Mouse (Mus musculus): ENCODE measurements at regions not wholly inside any gene's neighbourhood (a gene's known extent, or its start where the extent isn't known, plus 50 kb on each side); places are given as distances from the start of the nearest gene placed in this dataset.

- DNase-seq: no peak
These were observed 62.2 kb downstream of the Ttc32 start for GRCm38 (mm10) chr12:9091951-9092350.

- no peak for DNase-seq
These were observed 65.3 kb downstream of the Ttc32 start for GRCm38 (mm10) chr12:9095061-9095460.

GRCm38 (mm10) chr12:9106416-9106815, 76.6 kb downstream of the Ttc32 start:
- DNase-seq: no peak

- DNase-seq: no peak
These were observed 80.0 kb downstream of the Ttc32 start for GRCm38 (mm10) chr12:9109806-9110205.

- DNase-seq: no peak
These were observed 82.4 kb downstream of the Ttc32 start for GRCm38 (mm10) chr12:9112161-9112674.

- no peak for DNase-seq
These were observed 83.9 kb downstream of the Ttc32 start for GRCm38 (mm10) chr12:9113652-9114051.

- no peak for DNase-seq
These were observed 84.3 kb downstream of the Ttc32 start for GRCm38 (mm10) chr12:9114061-9114460.

- no peak for DNase-seq
These were observed 88.8 kb downstream of the Ttc32 start for GRCm38 (mm10) chr12:9118576-9118975.

GRCm38 (mm10) chr12:9127931-9128550, 98.2 kb downstream of the Ttc32 start:
- DNase-seq: peak; percentile 27

- DNase-seq: no peak
These were observed 98.9 kb downstream of the Ttc32 start for GRCm38 (mm10) chr12:9128581-9129275.

- DNase-seq: no peak
These were observed 102.8 kb downstream of the Ttc32 start for GRCm38 (mm10) chr12:9132621-9133020.

- no peak for DNase-seq
These were observed 104.4 kb downstream of the Ttc32 start for GRCm38 (mm10) chr12:9133890-9134870.

- no peak for DNase-seq
These were observed 121.2 kb downstream of the Ttc32 start for GRCm38 (mm10) chr12:9151001-9151400.

GRCm38 (mm10) chr12:9151426-9151825, 121.6 kb downstream of the Ttc32 start:
- DNase-seq: no peak

GRCm38 (mm10) chr12:9154491-9154890, 124.7 kb downstream of the Ttc32 start:
- DNase-seq: no peak

- DNase-seq: no peak
These were observed 127.0 kb downstream of the Ttc32 start for GRCm38 (mm10) chr12:9156794-9157193.

- no peak for DNase-seq
These were observed 129.0 kb downstream of the Ttc32 start for GRCm38 (mm10) chr12:9158751-9159150.

- no peak for DNase-seq
These were observed 135.7 kb downstream of the Ttc32 start for GRCm38 (mm10) chr12:9165367-9165940.

GRCm38 (mm10) chr12:9166218-9166908, 136.6 kb downstream of the Ttc32 start:
- DNase-seq: peak; percentile 86

GRCm38 (mm10) chr12:9169008-9169407, 139.2 kb downstream of the Ttc32 start:
- no peak for DNase-seq

GRCm38 (mm10) chr12:9173680-9174079, 143.9 kb downstream of the Ttc32 start:
- DNase-seq: no peak

GRCm38 (mm10) chr12:9174327-9174726, 144.5 kb downstream of the Ttc32 start:
- DNase-seq: peak; percentile 55

Data from embryo, embryonic 11 days (tissue).